Mouse (Mus musculus) forebrain, embryonic 14.5 days (tissue): Measurements from ENCODE around the gene Phc2. TPM values are rescaled to one million over a fixed set of nuclear protein-coding genes. Genes with fewer than 3 reads are reported as not detected.

ENCODE experiments used
- ATAC-seq: fragments of 200-750 bp; cut with Nextera tagmentation; 2 replicates; pipeline ENCODE4 v1.8.0; 2017; ENCODE audit warnings: mild to moderate bottlenecking, moderate library complexity
- DNase-seq: peaks from one replicate; pipeline ENCODE4 v3.0.0-alpha.2; 2015; ENCODE audit warnings: low spot score
- H3K27ac ChIP-seq: fragments of 300-500 bp; sonication (generic); 2 replicates; pipeline ENCODE4 v1.5.1; 2014; ENCODE audit warnings: low read depth, mild to moderate bottlenecking, control low read depth, low read length, moderate library complexity
- H3K27me3 ChIP-seq: fragments of 300-500 bp; sonication (generic); replicated peaks from 2 replicates; pipeline ENCODE4 v1.6.1; 2014; ENCODE audit warnings: low read length, control low read depth, mixed read lengths; ENCODE audit not compliant: control insufficient read depth, insufficient read depth
- H3K36me3 ChIP-seq: fragments of 300-500 bp; sonication (generic); 2 replicates; pipeline ENCODE4 v1.6.1; 2014; ENCODE audit warnings: low read length, control low read depth; ENCODE audit not compliant: control insufficient read depth, insufficient read depth
- H3K4me1 ChIP-seq: fragments of 300-500 bp; sonication (generic); 2 replicates; pipeline ENCODE4 v1.6.1; 2014; ENCODE audit warnings: antibody characterized with exemption, low read length, control low read depth; ENCODE audit not compliant: control insufficient read depth, insufficient read depth
- H3K4me2 ChIP-seq: fragments of 300-500 bp; sonication (generic); 2 replicates; pipeline ENCODE4 v1.6.1; 2014; ENCODE audit warnings: mild to moderate bottlenecking, control low read depth, low read length
- H3K4me3 ChIP-seq: fragments of 300-500 bp; sonication (generic); 2 replicates; pipeline ENCODE4 v1.5.1; 2014; ENCODE audit warnings: low read depth, low read length, control low read depth
- H3K9ac ChIP-seq: fragments of 300-500 bp; sonication (generic); 2 replicates; pipeline ENCODE4 v1.6.1; 2014; ENCODE audit warnings: mild to moderate bottlenecking, low read length, control low read depth, moderate library complexity
- H3K9me3 ChIP-seq: fragments of 300-500 bp; sonication (generic); replicated peaks from 2 replicates; pipeline ENCODE4 v1.6.1; 2016; ENCODE audit warnings: low read length, control low read depth, mixed read lengths; ENCODE audit not compliant: control insufficient read depth
- WGBS: fragments of 180-500 bp; shearing (Covaris S2); extraction: QIAGEN DNeasy Blood & Tissue Kit; methylation state at CpG from one replicate; pipeline ENCODE4 v1.1.7; 2014; 5-methylcytosine and 5-hydroxymethylcytosine counted together
- polyA plus RNA-seq: library from polyadenylated mRNA; unstranded; fragments of >200 nt; fragmentation: Nextera tagmentation; extraction: Ambion mirVana; gene quantifications from 2 replicates; pipeline ENCODE4 v1.2.1, GENCODE M21; 2014

Phc2 gene
- polyA plus RNA-seq, 1 experiment from 2014 or later, result 35.3 TPM

GRCm38 (mm10) chr4:128681126-128681525 is 26.6 kb downstream of the Phc2 start:
- H3K36me3 ChIP-seq, result no peaks in the 10 kb centered on the region
- no peak overlapping the region for H3K27ac ChIP-seq
- 62% methylated on average over 8 of the region's 8 CpGs for WGBS
- no peak overlapping the region for H3K4me2 ChIP-seq
- ATAC-seq (peak; percentile 23; the same call in 1 of the 2 replicates), DNase-seq (no peak)
- no peak overlapping the region for H3K4me3 ChIP-seq
- H3K27me3 ChIP-seq, result no peaks in the 10 kb centered on the region
- H3K9me3 ChIP-seq, result no peaks in the 10 kb centered on the region
- H3K4me1 ChIP-seq, result peaks cover 6% of the 10 kb centered on the region; the same call in 1 of the 2 replicates
- no peak overlapping the region for H3K9ac ChIP-seq

- no peak overlapping the region for H3K9ac ChIP-seq
- no peak for ATAC-seq
- H3K9me3 ChIP-seq, result no peaks in the 10 kb centered on the region
- DNase-seq, result no peak
- H3K4me3 ChIP-seq, result no peak overlapping the region
- H3K4me1 ChIP-seq, result peaks cover 6% of the 10 kb centered on the region; the same call in 1 of the 2 replicates
- H3K36me3 ChIP-seq, result no peaks in the 10 kb centered on the region
- WGBS, result 91% methylated on average over 13 of the region's 13 CpGs
- H3K4me2 ChIP-seq, result no peak overlapping the region
- H3K27me3 ChIP-seq, result no peaks in the 10 kb centered on the region
- no peak overlapping the region for H3K27ac ChIP-seq
Measured at GRCm38 (mm10) chr4:128682281-128682680, 27.8 kb downstream of the Phc2 start.

GRCm38 (mm10) chr4:128683706-128684105 is 29.2 kb downstream of the Phc2 start:
- no peak for DNase-seq
- no peak for ATAC-seq
- 46% methylated on average over 3 of the region's 3 CpGs for WGBS
- H3K4me3 ChIP-seq, result no peak overlapping the region
- no peaks in the 10 kb centered on the region for H3K27me3 ChIP-seq
- peaks cover 3% of the 10 kb centered on the region; the same call in 1 of the 2 replicates for H3K4me1 ChIP-seq
- H3K4me2 ChIP-seq, result no peak overlapping the region
- H3K9me3 ChIP-seq, result no peaks in the 10 kb centered on the region
- no peak overlapping the region for H3K9ac ChIP-seq
- H3K27ac ChIP-seq, result no peak overlapping the region; the same call in 1 of the 2 replicates
- H3K36me3 ChIP-seq, result no peaks in the 10 kb centered on the region

- peak overlapping the region; percentile 14; the same call in 1 of the 2 replicates for H3K27ac ChIP-seq
- no peak overlapping the region for H3K4me2 ChIP-seq
- 72% methylated on average over 11 of the region's 11 CpGs for WGBS
- H3K9me3 ChIP-seq, result no peaks in the 10 kb centered on the region
- H3K27me3 ChIP-seq, result no peaks in the 10 kb centered on the region
- no peaks in the 10 kb centered on the region for H3K36me3 ChIP-seq
- H3K4me1 ChIP-seq, result peaks cover 3% of the 10 kb centered on the region; the same call in 1 of the 2 replicates
- no peak overlapping the region for H3K4me3 ChIP-seq
- no peak for DNase-seq
- no peak overlapping the region for H3K9ac ChIP-seq
- no peak for ATAC-seq
Measured at GRCm38 (mm10) chr4:128684108-128684507, 29.6 kb downstream of the Phc2 start.

GRCm38 (mm10) chr4:128688513-128688913 is 34.0 kb downstream of the Phc2 start:
- Histone ChIP-seq H3K9me3 (no peaks in the 10 kb centered on the region), H3K4me1 (peaks cover 25% of the 10 kb centered on the region), H3K27me3 (no peaks in the 10 kb centered on the region), H3K4me2 (peak overlapping the region; percentile 33), H3K36me3 (no peaks in the 10 kb centered on the region), H3K9ac (peak overlapping the region; percentile 54), H3K4me3 (peak overlapping the region; percentile 11), H3K27ac (peak overlapping the region; percentile 86)
- WGBS, result 52% methylated on average over 6 of the region's 6 CpGs
- peak; percentile 81 for ATAC-seq
- peak; percentile 89 for DNase-seq

GRCm38 (mm10) chr4:128688976-128689375 is 34.5 kb downstream of the Phc2 start:
- WGBS, result 71% methylated on average over 9 of the region's 9 CpGs
- DNase-seq (peak; percentile 41), ATAC-seq (0 out of 2 replicates have a peak, but pooled peaks have one; percentile 47)
- H3K4me3 ChIP-seq, result peak overlapping the region; percentile 11
- H3K27ac ChIP-seq, result peak overlapping the region; percentile 86
- H3K4me2 ChIP-seq, result peak overlapping the region; percentile 33
- no peaks in the 10 kb centered on the region for H3K27me3 ChIP-seq
- no peaks in the 10 kb centered on the region for H3K9me3 ChIP-seq
- H3K4me1 ChIP-seq, result peaks cover 26% of the 10 kb centered on the region
- H3K36me3 ChIP-seq, result no peaks in the 10 kb centered on the region
- H3K9ac ChIP-seq, result peak overlapping the region; percentile 54

GRCm38 (mm10) chr4:128689739-128690304 is 35.3 kb downstream of the Phc2 start:
- no peak overlapping the region; the same call in 1 of the 2 replicates for H3K9ac ChIP-seq
- peak overlapping the region; percentile 11 for H3K4me3 ChIP-seq
- no peak for ATAC-seq
- peak overlapping the region; percentile 86; the same call in 1 of the 2 replicates for H3K27ac ChIP-seq
- H3K36me3 ChIP-seq, result no peaks in the 10 kb centered on the region
- 54% methylated on average over 6 of the region's 6 CpGs for WGBS
- peak overlapping the region; percentile 33 for H3K4me2 ChIP-seq
- no peaks in the 10 kb centered on the region for H3K9me3 ChIP-seq
- H3K27me3 ChIP-seq, result no peaks in the 10 kb centered on the region
- DNase-seq, result no peak
- peaks cover 26% of the 10 kb centered on the region for H3K4me1 ChIP-seq

- 86% methylated on average over 4 of the region's 4 CpGs for WGBS
- ATAC-seq (no peak), DNase-seq (no peak)
- Histone ChIP-seq H3K27me3 (no peaks in the 10 kb centered on the region), H3K4me2 (no peak overlapping the region), H3K4me3 (no peak overlapping the region), H3K9me3 (no peaks in the 10 kb centered on the region), H3K9ac (no peak overlapping the region), H3K4me1 (peaks cover 26% of the 10 kb centered on the region), H3K36me3 (no peaks in the 10 kb centered on the region), H3K27ac (no peak overlapping the region)
Measured at GRCm38 (mm10) chr4:128691195-128691594, 36.7 kb downstream of the Phc2 start.

GRCm38 (mm10) chr4:128692149-128692925 is 37.8 kb downstream of the Phc2 start:
- H3K9ac ChIP-seq, result no peak overlapping the region

More at GRCm38 (mm10) chr4:128692149-128692925, 37.8 kb downstream of the Phc2 start:
- H3K4me2 ChIP-seq, result no peak overlapping the region
- no peaks in the 10 kb centered on the region for H3K9me3 ChIP-seq
- H3K36me3 ChIP-seq, result no peaks in the 10 kb centered on the region
- ATAC-seq (peak; percentile 54; the same call in 1 of the 2 replicates), DNase-seq (peak; percentile 73)
- H3K4me1 ChIP-seq, result peaks cover 26% of the 10 kb centered on the region
- 51% methylated on average over 14 of the region's 15 CpGs for WGBS
- no peaks in the 10 kb centered on the region for H3K27me3 ChIP-seq
- no peak overlapping the region for H3K4me3 ChIP-seq
- H3K27ac ChIP-seq, result no peak overlapping the region
